Comparison of ENCODE assay signal across 21 mouse cellular contexts in genomic region chr5:34002636-34003035, GRCm38 (mm10). TPM values are rescaled to one million over a fixed set of nuclear protein-coding genes. Genes with fewer than 3 reads are reported as not detected.
"Had no signal": no experiment of that assay in that cellular context is flagged by ENCODE, and none has a peak within 500 bp of the region (broad histone marks: within the 10 kb centered on the region; RNA-seq: fewer than 3 reads in every experiment).

No protein-coding gene starts in this region.

- DNase-seq: kidney, postnatal 10 days; kidney, postnatal 36 days; layer of hippocampus, postnatal 36 days; liver, postnatal 0 days; lung, postnatal 10 days; lung, postnatal 36 days; thymus, postnatal 36 days had no signal

- H3K4me2 ChIP-seq: kidney, embryonic 15.5 days; liver, embryonic 11.5 days; lung, embryonic 14.5 days; midbrain, embryonic 13.5 days; neural tube, embryonic 13.5 days had no signal

- H3K4me3 ChIP-seq: kidney, embryonic 15.5 days; left cerebral cortex, adult 2 months; megakaryocyte, embryonic 14.5 days; midbrain, embryonic 10.5 days; midbrain, embryonic 13.5 days; myocyte; neural tube, embryonic 13.5 days had no signal

- H3K36me3 ChIP-seq: kidney, embryonic 15.5 days had no signal

- H3K27ac ChIP-seq: kidney, embryonic 15.5 days; left cerebral cortex, adult 2 months; liver, embryonic 14.5 days; midbrain, embryonic 10.5 days; midbrain, embryonic 13.5 days; neural tube, embryonic 13.5 days; stomach, postnatal 0 days had no signal

- H3K9me3 ChIP-seq: kidney, embryonic 15.5 days; megakaryocyte, embryonic 14.5 days; midbrain, embryonic 10.5 days; midbrain, embryonic 13.5 days; neural tube, embryonic 13.5 days had no signal

- ATAC-seq: liver, postnatal 0 days; midbrain, embryonic 13.5 days; midbrain, embryonic 16.5 days had no signal

- H3K9ac ChIP-seq: kidney, embryonic 15.5 days; liver, embryonic 14.5 days; liver, postnatal 0 days; lung, embryonic 14.5 days; midbrain, embryonic 13.5 days; neural tube, embryonic 13.5 days had no signal

- H3K27me3 ChIP-seq: midbrain, embryonic 13.5 days had no signal

RNA-seq across cellular contexts. Expression of gene Gm1673, which starts 19.4 kb away (rescaled TPM):
- total RNA-seq: monocyte, adult 5-6 weeks; neutrophil, adult 5-6 weeks had no signal
